Mouse (Mus musculus) midbrain, embryonic 11.5 days (tissue): ENCODE results near the gene Herc2. TPM values are rescaled to one million over a fixed set of nuclear protein-coding genes. Genes with fewer than 3 reads are reported as not detected.
"Not testable (repeated sequence)": the region's sequence is repeated elsewhere in the genome, so short reads cannot be mapped to it uniquely, and the experiment has no call there.

Experiments
- ATAC-seq: fragments of 200-750 bp; cut with Nextera tagmentation; 2 replicates; pipeline ENCODE4 v1.8.0; 2017; ENCODE audit warnings: moderate TSS enrichment, moderate library complexity; ENCODE audit not compliant: low FRiP score
- DNase-seq: peaks from one replicate; pipeline ENCODE4 v3.0.0; 2015; ENCODE audit warnings: low spot score; ENCODE audit errors: missing footprints
- H3K27ac ChIP-seq: fragments of 300-500 bp; sonication (generic); 2 replicates; pipeline ENCODE4 v1.5.1; 2014; ENCODE audit warnings: low read depth, low read length
- H3K27me3 ChIP-seq: fragments of 300-500 bp; sonication (generic); 2 replicates; pipeline ENCODE4 v1.6.1; 2014; ENCODE audit warnings: mild to moderate bottlenecking, low read length, moderate library complexity, mixed read lengths; ENCODE audit not compliant: control insufficient read depth, insufficient read depth
- H3K36me3 ChIP-seq: fragments of 300-500 bp; sonication (generic); 2 replicates; pipeline ENCODE4 v1.6.1; 2014; ENCODE audit warnings: mild to moderate bottlenecking, low read length, moderate library complexity, mixed read lengths; ENCODE audit not compliant: control insufficient read depth, insufficient read depth
- H3K4me1 ChIP-seq: fragments of 300-500 bp; sonication (generic); 2 replicates; pipeline ENCODE4 v1.6.1; 2014; ENCODE audit warnings: low read length; ENCODE audit not compliant: control insufficient read depth, insufficient read depth
- H3K4me2 ChIP-seq: fragments of 300-500 bp; sonication (generic); 2 replicates; pipeline ENCODE4 v1.6.1; 2014; ENCODE audit warnings: mild to moderate bottlenecking, moderate library complexity
- H3K4me3 ChIP-seq: fragments of 300-500 bp; sonication (generic); 2 replicates; pipeline ENCODE4 v1.5.1; 2014; ENCODE audit warnings: low read depth, low read length
- H3K9ac ChIP-seq: fragments of 300-500 bp; sonication (generic); 2 replicates; pipeline ENCODE4 v1.6.1; 2014; ENCODE audit warnings: low read length
- H3K9me3 ChIP-seq: fragments of 300-500 bp; sonication (generic); 2 replicates; pipeline ENCODE4 v1.6.1; 2016; ENCODE audit warnings: low read length; ENCODE audit not compliant: control insufficient read depth
- WGBS: fragments of 180-500 bp; shearing (Covaris S2); extraction: QIAGEN DNeasy Blood & Tissue Kit; methylation state at CpG from one replicate; pipeline ENCODE4 v1.1.7; 2014; 5-methylcytosine and 5-hydroxymethylcytosine counted together
- polyA plus RNA-seq: library from polyadenylated mRNA; unstranded; fragments of >200 nt; fragmentation: Nextera tagmentation; extraction: Ambion mirVana; gene quantifications from 2 replicates; pipeline ENCODE4 v1.2.1, GENCODE M21; 2014

The Herc2 gene
- 24.4 and 27.6 TPM in 2 replicates for polyA plus RNA-seq

GRCm38 (mm10) chr7:56049831-56050321 is at the start of gene Herc2:
TSS of gene Herc2 (plus strand) at chr7:56050196.
- DNase-seq = peak; percentile 99
- Histone ChIP-seq H3K27ac (peak within 1 kb of the TSS; percentile 86), H3K4me2 (peak within 1 kb of the TSS; percentile 74), H3K9me3 (no peaks in the 10 kb centered on the region), H3K27me3 (no peaks in the 10 kb centered on the region), H3K4me1 (peaks cover 10% of the 10 kb centered on the region; the same call in 1 of the 2 replicates), H3K9ac (peak within 1 kb of the TSS; percentile 84), H3K36me3 (no peaks in the 10 kb centered on the region), H3K4me3 (peak within 1 kb of the TSS; percentile 75)
- peak; percentile 100 for ATAC-seq
- WGBS = under 1% methylated on average over 40 of the region's 47 CpGs

GRCm38 (mm10) chr7:56010318-56011017 is 39.5 kb upstream of the Herc2 start:
- H3K9ac ChIP-seq = no peak overlapping the region
- H3K36me3 ChIP-seq = no peaks in the 10 kb centered on the region
- H3K4me1 ChIP-seq = no peaks in the 10 kb centered on the region
- DNase-seq (no peak), ATAC-seq (no peak)
- no peak overlapping the region for H3K4me2 ChIP-seq
- H3K27me3 ChIP-seq = no peaks in the 10 kb centered on the region
- no peak overlapping the region for H3K4me3 ChIP-seq
- 91% methylated on average over 4 of the region's 4 CpGs for WGBS
- H3K27ac ChIP-seq = no peak overlapping the region
- H3K9me3 ChIP-seq = no peaks in the 10 kb centered on the region

GRCm38 (mm10) chr7:56011018-56011333 is 39.0 kb upstream of the Herc2 start:
- Histone ChIP-seq H3K27me3 (no peaks in the 10 kb centered on the region), H3K4me3 (no peak overlapping the region), H3K36me3 (no peaks in the 10 kb centered on the region), H3K9me3 (no peaks in the 10 kb centered on the region), H3K9ac (no peak overlapping the region), H3K4me1 (no peaks in the 10 kb centered on the region), H3K27ac (no peak overlapping the region), H3K4me2 (no peak overlapping the region)
- DNase-seq = no peak
- ATAC-seq = no peak

GRCm38 (mm10) chr7:56013261-56014001 is 36.6 kb upstream of the Herc2 start:
- no peak for ATAC-seq
- Histone ChIP-seq H3K36me3 (no peaks in the 10 kb centered on the region), H3K27ac (no peak overlapping the region), H3K27me3 (no peaks in the 10 kb centered on the region), H3K9me3 (no peaks in the 10 kb centered on the region), H3K4me3 (no peak overlapping the region), H3K9ac (no peak overlapping the region), H3K4me2 (no peak overlapping the region), H3K4me1 (no peaks in the 10 kb centered on the region)
- 95% methylated on average over 14 of the region's 14 CpGs for WGBS
- no peak for DNase-seq

GRCm38 (mm10) chr7:56014002-56014702 is 35.8 kb upstream of the Herc2 start:
- not testable (repeated sequence) for ATAC-seq, H3K27me3 ChIP-seq, H3K4me3 ChIP-seq, H3K27ac ChIP-seq, H3K9me3 ChIP-seq, H3K4me2 ChIP-seq, H3K9ac ChIP-seq, H3K4me1 ChIP-seq, H3K36me3 ChIP-seq, DNase-seq
- WGBS = 85% methylated on average over 6 of the region's 18 CpGs

GRCm38 (mm10) chr7:56015172-56015571 is 34.8 kb upstream of the Herc2 start:
- peaks cover 2% of the 10 kb centered on the region; the same call in 1 of the 2 replicates for H3K4me1 ChIP-seq
- DNase-seq = no peak
- WGBS = 89% methylated on average over 6 of the region's 6 CpGs
- no peak overlapping the region for H3K4me3 ChIP-seq
- ATAC-seq = no peak
- no peak overlapping the region for H3K9ac ChIP-seq
- H3K4me2 ChIP-seq = no peak overlapping the region
- no peak overlapping the region for H3K27ac ChIP-seq
- H3K36me3 ChIP-seq = no peaks in the 10 kb centered on the region
- H3K27me3 ChIP-seq = no peaks in the 10 kb centered on the region
- H3K9me3 ChIP-seq = no peaks in the 10 kb centered on the region

GRCm38 (mm10) chr7:56015837-56016236 is 34.2 kb upstream of the Herc2 start:
- ATAC-seq = no peak
- Histone ChIP-seq H3K4me2 (no peak overlapping the region), H3K4me3 (no peak overlapping the region), H3K27ac (no peak overlapping the region), H3K9me3 (no peaks in the 10 kb centered on the region), H3K4me1 (peaks cover 2% of the 10 kb centered on the region; the same call in 1 of the 2 replicates), H3K9ac (no peak overlapping the region), H3K27me3 (no peaks in the 10 kb centered on the region), H3K36me3 (no peaks in the 10 kb centered on the region)
- DNase-seq = no peak
- WGBS = 95% methylated on average over 7 of the region's 7 CpGs

- H3K9ac ChIP-seq = no peak overlapping the region
- H3K27ac ChIP-seq = no peak overlapping the region
- no peaks in the 10 kb centered on the region for H3K36me3 ChIP-seq
- H3K4me1 ChIP-seq = peaks cover 2% of the 10 kb centered on the region; the same call in 1 of the 2 replicates
- ATAC-seq (no peak), DNase-seq (no peak)
- H3K4me3 ChIP-seq = no peak overlapping the region
- no peaks in the 10 kb centered on the region for H3K27me3 ChIP-seq
- WGBS = 86% methylated on average over 3 of the region's 3 CpGs
- H3K4me2 ChIP-seq = no peak overlapping the region
- H3K9me3 ChIP-seq = no peaks in the 10 kb centered on the region
Observed at GRCm38 (mm10) chr7:56017761-56018160, 32.2 kb upstream of the Herc2 start.
